In genomic region chr2:4507887-4508615, GRCm38 (mm10) we compare ENCODE assay signal across 23 mouse cellular contexts.
A peak's percentile ranks its signal among the peaks of the same experiment; 100 is the strongest.
DNase-seq lines count a peak whose midpoint lies in the region; ATAC-seq and TF ChIP-seq lines count a peak whose summit lies in the region.
"Had no signal": no experiment of that assay in that cellular context is flagged by ENCODE, and none has a peak within 500 bp of the region (broad histone marks: within the 10 kb centered on the region; RNA-seq: fewer than 3 reads in every experiment).

No protein-coding gene starts in this region.

- H3K4me2 ChIP-seq in forebrain, embryonic 11.5 days (ENCODE audit: low read depth, low read length, severe bottlenecking), result no peak overlapping the region
- no peak overlapping the region for H3K4me2 ChIP-seq in midbrain, embryonic 15.5 days
- H3K4me2 ChIP-seq in midbrain, embryonic 13.5 days (replicated peaks), result no peak overlapping the region
- no peak overlapping the region for H3K4me2 ChIP-seq in stomach, postnatal 0 days (replicated peaks; ENCODE audit: low read depth)
- H3K4me2 ChIP-seq: liver, embryonic 13.5 days; lung, embryonic 15.5 days had no signal

- H3K9me3 ChIP-seq in forebrain, embryonic 11.5 days (ENCODE audit: control insufficient read depth, low read length), result no peaks in the 10 kb centered on the region
- H3K9me3 ChIP-seq in forebrain, embryonic 10.5 days, result no peaks in the 10 kb centered on the region
- H3K9me3 ChIP-seq in midbrain, embryonic 15.5 days, result no peaks in the 10 kb centered on the region
- no peaks in the 10 kb centered on the region for H3K9me3 ChIP-seq in midbrain, embryonic 13.5 days
- no peaks in the 10 kb centered on the region for H3K9me3 ChIP-seq in stomach, postnatal 0 days (ENCODE audit: control insufficient read depth, low read length)
- H3K9me3 ChIP-seq: G1E; liver, embryonic 13.5 days; lung, embryonic 15.5 days; megakaryocyte, embryonic 14.5 days had no signal

- H3K4me3 ChIP-seq in forebrain, embryonic 11.5 days (ENCODE audit: low read depth, low read length), result no peak overlapping the region
- no peak overlapping the region for H3K4me3 ChIP-seq in forebrain, embryonic 10.5 days
- H3K4me3 ChIP-seq in midbrain, embryonic 15.5 days, result no peak overlapping the region
- H3K4me3 ChIP-seq in midbrain, embryonic 13.5 days (replicated peaks), result no peak overlapping the region
- no peak overlapping the region for H3K4me3 ChIP-seq in stomach, postnatal 0 days (ENCODE audit: low read depth, low read length)
- H3K4me3 ChIP-seq: heart, adult 2 months; liver, embryonic 13.5 days; lung, embryonic 15.5 days; megakaryocyte, embryonic 14.5 days had no signal

- H3K4me1 ChIP-seq in forebrain, embryonic 11.5 days (replicated peaks; ENCODE audit: control insufficient read depth, insufficient read depth, low read length), result no peaks in the 10 kb centered on the region
- peaks cover 25% of the 10 kb centered on the region for H3K4me1 ChIP-seq in forebrain, embryonic 10.5 days
- H3K4me1 ChIP-seq in midbrain, embryonic 15.5 days, result peaks cover 21% of the 10 kb centered on the region
- H3K4me1 ChIP-seq in midbrain, embryonic 13.5 days (replicated peaks), result peaks cover 19% of the 10 kb centered on the region
- H3K4me1 ChIP-seq in stomach, postnatal 0 days (replicated peaks; ENCODE audit: control insufficient read depth, insufficient read depth), result no peaks in the 10 kb centered on the region; the same call in 1 of the 2 replicates

- 80% methylated on average over 13 of the region's 13 CpGs for WGBS in forebrain, embryonic 11.5 days
- 87% methylated on average over 13 of the region's 13 CpGs for WGBS in forebrain, embryonic 10.5 days
- WGBS in midbrain, embryonic 15.5 days, result 81% methylated on average over 13 of the region's 13 CpGs
- WGBS in midbrain, embryonic 13.5 days, result 86% methylated on average over 13 of the region's 13 CpGs
- WGBS in stomach, postnatal 0 days, result 86% methylated on average over 13 of the region's 13 CpGs

- ATAC-seq in forebrain, embryonic 11.5 days (replicated peaks; ENCODE audit: low FRiP score), result no peak
- ATAC-seq in midbrain, embryonic 15.5 days (replicated peaks), result no peak
- ATAC-seq in midbrain, embryonic 13.5 days, result no peak
- peak; percentile 88 for ATAC-seq in granulocyte monocyte progenitor cell, adult 5-6 weeks (replicated peaks; ENCODE audit: poor library complexity, severe bottlenecking)
- ATAC-seq in stomach, postnatal 0 days (ENCODE audit: low FRiP score, low TSS enrichment), result no peak
- ATAC-seq: hindbrain, postnatal 0 days; intestine, postnatal 0 days; midbrain, embryonic 16.5 days had no signal

- H3K36me3 ChIP-seq in forebrain, embryonic 11.5 days (ENCODE audit: control insufficient read depth, insufficient read depth, low read length), result no peaks in the 10 kb centered on the region; the same call in 1 of the 2 replicates
- H3K36me3 ChIP-seq in forebrain, embryonic 10.5 days (replicated peaks), result peaks cover 38% of the 10 kb centered on the region
- no peaks in the 10 kb centered on the region for H3K36me3 ChIP-seq in midbrain, embryonic 15.5 days (replicated peaks)
- peaks cover 15% of the 10 kb centered on the region for H3K36me3 ChIP-seq in midbrain, embryonic 13.5 days
- H3K36me3 ChIP-seq in stomach, postnatal 0 days (ENCODE audit: control insufficient read depth, insufficient read depth, low read length), result no peaks in the 10 kb centered on the region
- H3K36me3 ChIP-seq: G1E; liver, embryonic 13.5 days; lung, embryonic 15.5 days had no signal

- H3K27ac ChIP-seq in forebrain, embryonic 11.5 days (ENCODE audit: low read depth, low read length), result no peak overlapping the region
- H3K27ac ChIP-seq in forebrain, embryonic 10.5 days, result no peak overlapping the region
- H3K27ac ChIP-seq in midbrain, embryonic 15.5 days, result 0 out of 2 replicates have a peak overlapping the region, but pooled peaks have one; percentile 21
- H3K27ac ChIP-seq in midbrain, embryonic 13.5 days, result no peak overlapping the region
- H3K27ac ChIP-seq in stomach, postnatal 0 days (replicated peaks), result 0 out of 2 replicates have a peak overlapping the region, but pooled peaks have one; percentile 1
- H3K27ac ChIP-seq: heart, adult 2 months; liver, embryonic 13.5 days had no signal

- H3K27me3 ChIP-seq in forebrain, embryonic 11.5 days (ENCODE audit: control insufficient read depth, insufficient read depth, low read length), result no peaks in the 10 kb centered on the region
- no peaks in the 10 kb centered on the region for H3K27me3 ChIP-seq in forebrain, embryonic 10.5 days (ENCODE audit: poor library complexity, severe bottlenecking)
- no peaks in the 10 kb centered on the region for H3K27me3 ChIP-seq in midbrain, embryonic 15.5 days (replicated peaks)
- H3K27me3 ChIP-seq in midbrain, embryonic 13.5 days, result no peaks in the 10 kb centered on the region
- no peaks in the 10 kb centered on the region for H3K27me3 ChIP-seq in stomach, postnatal 0 days (ENCODE audit: control insufficient read depth, insufficient read depth, low read length)
- H3K27me3 ChIP-seq: liver, embryonic 13.5 days; lung, embryonic 15.5 days had no signal

- no peak overlapping the region for H3K9ac ChIP-seq in forebrain, embryonic 11.5 days (ENCODE audit: low read length)
- H3K9ac ChIP-seq in midbrain, embryonic 15.5 days, result no peak overlapping the region
- no peak overlapping the region for H3K9ac ChIP-seq in midbrain, embryonic 13.5 days (replicated peaks)
- H3K9ac ChIP-seq in stomach, postnatal 0 days (ENCODE audit: low read length), result no peak overlapping the region
- H3K9ac ChIP-seq: liver, embryonic 13.5 days; lung, embryonic 15.5 days had no signal

- TF ChIP-seq CTCF in stomach, postnatal 0 days (IDR thresholded peaks at IDR 0.05; ENCODE audit: low read depth), result no peak

- DNase-seq in forebrain, embryonic 11.5 days (ENCODE audit: low spot score), result peak; percentile 16
- DNase-seq in forebrain, embryonic 10.5 days (ENCODE audit: extremely low spot score, low spot score), result no peak
- DNase-seq in stomach, postnatal 0 days (ENCODE audit: low spot score), result no peak
- no peak for DNase-seq in kidney, postnatal 25 days
- no peak for DNase-seq in kidney, postnatal 10 days
- DNase-seq: adrenal gland, postnatal 25 days; cerebellum, adult 11-12 months; cerebellum, postnatal 36 days; heart, adult 2 months; heart, postnatal 4 days; layer of hippocampus, adult 9-11 months; liver, embryonic 13.5 days; right cerebral cortex, postnatal 4 days; thymus, postnatal 14 days had no signal

- no peak for TF ChIP-seq EP300 in stomach, postnatal 0 days (optimal IDR thresholded peaks at IDR 0.05)

Comparison
In these comparisons a context has a peak if more than half of its experiments do, and no peak if none do; other contexts are left out.
1. H3K27ac ChIP-seq: peak in midbrain, embryonic 15.5 days (single experiment) and stomach, postnatal 0 days (single experiment); none in forebrain, embryonic 11.5 days (single experiment), forebrain, embryonic 10.5 days (single experiment) and midbrain, embryonic 13.5 days (single experiment).